Mouse (Mus musculus) small intestine, adult 2 months (tissue): ENCODE measurements around the gene Akap17b.

Experiments used
- CTCF ChIP-seq: fragments of 200-500 bp; IDR thresholded peaks from 2 replicates; pipeline ENCODE4 v1.5.1; 2012; ENCODE audit warnings: low read depth, mild to moderate bottlenecking, control low read depth, inconsistent platforms, low read length, moderate library complexity, mixed read lengths; ENCODE audit not compliant: insufficient replicate concordance, insufficient read length; ENCODE audit errors: extremely low read depth
- POLR2A ChIP-seq: fragments of 200-500 bp; IDR thresholded peaks from 2 replicates; pipeline ENCODE4 v1.6.1; 2012; ENCODE audit warnings: low read depth, mild to moderate bottlenecking, control low read depth, inconsistent platforms, low read length, moderate library complexity

GRCm38 (mm10) chrX:36597707-36598389 lies 47.3 kb downstream of the Akap17b start, which contains the start of gene Pgrmc1:
- TF ChIP-seq CTCF (no peak), POLR2A (peak; percentile 96)
